Mouse (Mus musculus): Measurements from ENCODE around the gene Evi5.

GRCm38 (mm10) chr5:107798290-107798689 lies 76.6 kb downstream of the Evi5 start:
- TF ChIP-seq CTCF (IDR thresholded peaks at IDR 0.05; ENCODE audit: control insufficient read depth, insufficient read depth, insufficient read length) (no peak), USF1 (IDR thresholded peaks at IDR 0.05; ENCODE audit: low read depth) (no peak)
